ENCODE assay signal across 28 mouse cellular contexts in genomic region chr19:40733849-40734248, GRCm38 (mm10). TPM values are rescaled to one million over a fixed set of nuclear protein-coding genes. Genes with fewer than 3 reads are reported as not detected.
DNase-seq lines count a peak whose midpoint lies in the region; ATAC-seq and TF ChIP-seq lines count a peak whose summit lies in the region.
"Had no signal": no experiment of that assay in that cellular context is flagged by ENCODE, and none has a peak within 500 bp of the region (broad histone marks: within the 10 kb centered on the region; RNA-seq: fewer than 3 reads in every experiment).

No protein-coding gene starts in this region.

- ATAC-seq in forebrain, postnatal 0 days, result peak; percentile 42
- ATAC-seq in forebrain, embryonic 12.5 days (ENCODE audit: low FRiP score), result no peak
- ATAC-seq in cerebellum, adult (ENCODE audit: insufficient number of reproducible peaks, low FRiP score, low TSS enrichment), result no peak
- ATAC-seq: CD4-positive, CD25-positive, alpha-beta regulatory T cell, adult 4 months; forebrain, embryonic 15.5 days; intestine, embryonic 16.5 days; liver, embryonic 12.5 days had no signal

- H3ac ChIP-seq in myocyte (ENCODE audit: control insufficient read depth, insufficient read length), result no peak overlapping the region

- TF ChIP-seq POLR2A in myocyte (IDR thresholded peaks at IDR 0.05; ENCODE audit: insufficient read length, low read depth), result no peak

- H3K4me3 ChIP-seq in forebrain, postnatal 0 days (ENCODE audit: low read depth, low read length), result no peak overlapping the region
- no peak overlapping the region for H3K4me3 ChIP-seq in forebrain, embryonic 12.5 days (replicated peaks)
- H3K4me3 ChIP-seq in myocyte, result no peak overlapping the region
- H3K4me3 ChIP-seq: embryonic facial prominence, embryonic 12.5 days; forebrain, embryonic 15.5 days; heart, embryonic 10.5 days; hindbrain, embryonic 15.5 days; limb, embryonic 13.5 days; liver, embryonic 12.5 days had no signal

- no peaks in the 10 kb centered on the region for H3K36me3 ChIP-seq in forebrain, postnatal 0 days (ENCODE audit: insufficient read depth)
- 0 out of 2 replicates have a peak, but pooled peaks cover 2% of the 10 kb centered on the region for H3K36me3 ChIP-seq in forebrain, embryonic 12.5 days (replicated peaks)
- H3K36me3 ChIP-seq in myocyte (ENCODE audit: control insufficient read depth, insufficient read depth), result no peaks in the 10 kb centered on the region
- H3K36me3 ChIP-seq: embryonic facial prominence, embryonic 12.5 days; forebrain, embryonic 15.5 days; heart, embryonic 10.5 days; hindbrain, embryonic 15.5 days; limb, embryonic 13.5 days; liver, embryonic 12.5 days had no signal

- intact Hi-C loops in left cerebral cortex, postnatal 25 days (cut with DNase I), result no loop called here

- DNase-seq in forebrain, postnatal 0 days, result peak; percentile 34
- DNase-seq in left cerebral cortex, postnatal 25 days (ENCODE audit: low spot score in 2 of 2), result peak; percentile 30 to 73
- no peak for DNase-seq in left cerebral cortex, adult 8-10 months (ENCODE audit: low spot score in 2 of 2)
- peak; percentile 67 for DNase-seq in brain, adult 2 months (ENCODE audit: low read depth, low spot score)
- DNase-seq: adrenal gland, postnatal 25 days; cerebellum, adult 11-12 months; cerebellum, postnatal 14 days; kidney, adult 9 months; kidney, postnatal 14 days; lung, adult 2 months; lung, postnatal 14 days; right cerebral cortex, postnatal 4 days; thymus, adult 18-20 months; thymus, postnatal 4 days had no signal

- H3K4me1 ChIP-seq in forebrain, postnatal 0 days (ENCODE audit: insufficient read depth), result peaks cover 13% of the 10 kb centered on the region; the same call in 1 of the 2 replicates
- peaks cover 16% of the 10 kb centered on the region for H3K4me1 ChIP-seq in forebrain, embryonic 12.5 days
- H3K4me1 ChIP-seq: embryonic facial prominence, embryonic 12.5 days had no signal

- no peak overlapping the region for H3K4me2 ChIP-seq in forebrain, postnatal 0 days (ENCODE audit: low read depth)
- no peak overlapping the region for H3K4me2 ChIP-seq in forebrain, embryonic 12.5 days
- peak overlapping the region; percentile 12 for H3K4me2 ChIP-seq in myocyte (ENCODE audit: low read depth)
- H3K4me2 ChIP-seq: embryonic facial prominence, embryonic 12.5 days; forebrain, embryonic 15.5 days; hindbrain, embryonic 15.5 days; limb, embryonic 13.5 days; liver, embryonic 12.5 days had no signal

- TF ChIP-seq CTCF in forebrain, postnatal 0 days (IDR thresholded peaks at IDR 0.05; ENCODE audit: low read depth), result no peak

- no peaks in the 10 kb centered on the region for H3K9me3 ChIP-seq in forebrain, postnatal 0 days (ENCODE audit: low read length)
- H3K9me3 ChIP-seq in forebrain, embryonic 12.5 days, result no peaks in the 10 kb centered on the region
- H3K9me3 ChIP-seq: embryonic facial prominence, embryonic 12.5 days; forebrain, embryonic 15.5 days; heart, embryonic 10.5 days; hindbrain, embryonic 15.5 days; limb, embryonic 13.5 days; liver, embryonic 12.5 days had no signal

- 42% methylated on average over 4 of the region's 4 CpGs for WGBS in forebrain, postnatal 0 days
- 67% methylated on average over 4 of the region's 4 CpGs for WGBS in forebrain, embryonic 12.5 days

- H3K9ac ChIP-seq in forebrain, postnatal 0 days, result no peak overlapping the region
- no peak overlapping the region for H3K9ac ChIP-seq in forebrain, embryonic 12.5 days
- H3K9ac ChIP-seq: embryonic facial prominence, embryonic 12.5 days; forebrain, embryonic 15.5 days; hindbrain, embryonic 15.5 days; limb, embryonic 13.5 days; liver, embryonic 12.5 days had no signal

- H3K27me3 ChIP-seq in forebrain, postnatal 0 days (ENCODE audit: insufficient read depth, low read length), result no peaks in the 10 kb centered on the region
- no peaks in the 10 kb centered on the region for H3K27me3 ChIP-seq in forebrain, embryonic 12.5 days
- H3K27me3 ChIP-seq in myocyte (ENCODE audit: control insufficient read depth, insufficient read depth, insufficient read length), result peaks cover 14% of the 10 kb centered on the region
- H3K27me3 ChIP-seq: embryonic facial prominence, embryonic 12.5 days; forebrain, embryonic 15.5 days; hindbrain, embryonic 15.5 days; limb, embryonic 13.5 days; liver, embryonic 12.5 days had no signal

- no peaks in the 10 kb centered on the region for H3K79me2 ChIP-seq in myocyte (ENCODE audit: control insufficient read depth, insufficient read depth)

- 0 out of 2 replicates have a peak overlapping the region, but pooled peaks have one; percentile 0 for H3K27ac ChIP-seq in forebrain, postnatal 0 days (ENCODE audit: low read depth, low read length)
- H3K27ac ChIP-seq in forebrain, embryonic 12.5 days, result no peak overlapping the region
- H3K27ac ChIP-seq: embryonic facial prominence, embryonic 12.5 days; forebrain, embryonic 15.5 days; heart, embryonic 10.5 days; hindbrain, embryonic 15.5 days; limb, embryonic 13.5 days; liver, embryonic 12.5 days had no signal

TF ChIP-seq in myocyte, 11 proteins besides CTCF, POLR2A, EP300 and RAD21:
- TF ChIP-seq POLR2AphosphoS2 (IDR thresholded peaks at IDR 0.05; ENCODE audit: insufficient read length, low read depth) (no peak), TCF12 (IDR thresholded peaks at IDR 0.05; ENCODE audit: insufficient read depth, poor library complexity, severe bottlenecking) (no peak), USF1 (IDR thresholded peaks at IDR 0.05; ENCODE audit: low read depth) (no peak), TCF3 (IDR thresholded peaks at IDR 0.05; ENCODE audit: insufficient read length, low read depth) (no peak), E2F4 (IDR thresholded peaks at IDR 0.05; ENCODE audit: insufficient read depth) (no peak), MYOD1 (IDR thresholded peaks at IDR 0.05; ENCODE audit: control insufficient read depth in 1 of 3, insufficient read length in 2 of 3, low read depth in 2 of 3) (no peak), MAX (IDR thresholded peaks at IDR 0.05; ENCODE audit: low read depth) (no peak), CEBPB (IDR thresholded peaks at IDR 0.05; ENCODE audit: insufficient read depth, poor library complexity, severe bottlenecking) (no peak), MYOG (IDR thresholded peaks at IDR 0.05; ENCODE audit: control insufficient read depth in 1 of 3, insufficient read depth in 1 of 3, insufficient read length in 2 of 3, low read depth in 2 of 3) (no peak), SRF (IDR thresholded peaks at IDR 0.05; ENCODE audit: control insufficient read depth, insufficient read length, low read depth) (no peak), REST (IDR thresholded peaks at IDR 0.05; ENCODE audit: insufficient read depth, insufficient read length) (no peak)

RNA-seq across cellular contexts. Expression of gene Cc2d2b, which starts 14.7 kb away (rescaled TPM):
- total RNA-seq in forebrain, postnatal 0 days (2014; rRNA removed), result 0.24 and 1.7 TPM in 2 replicates
- 0.28 and 0.38 TPM in 2 replicates for polyA plus RNA-seq in forebrain, postnatal 0 days (2015; fragmentation: Nextera tagmentation; extraction: Ambion mirVana)
- 0.38 TPM in 1 of 2 replicates, not detected in the other for polyA plus RNA-seq in forebrain, embryonic 12.5 days (2016; fragmentation: Nextera tagmentation; extraction: Ambion mirVana)
- under 1 TPM; 0.30 to 0.99 TPM for total RNA-seq in left cerebral cortex, postnatal 25 days (2021)
- 1 to 10 TPM in 1 of 4 experiments, under 1 TPM in 3; 0.53 to 1.1 (median 0.74) TPM for total RNA-seq in left cerebral cortex, adult 8-10 months (2022)
- polyA plus RNA-seq in myocyte (2012; fragmentation: generic; extraction: Trizol), result not detected
- total RNA-seq: gastrocnemius, adult 18-20 months had no signal
- polyA plus RNA-seq: heart, embryonic 16.5 days; intestine, embryonic 16.5 days; stomach, embryonic 14.5 days had no signal

Comparison
In these comparisons a context has a peak if more than half of its experiments do, and no peak if none do; other contexts are left out.
1. DNase-seq: peak in forebrain, postnatal 0 days (single experiment), left cerebral cortex, postnatal 25 days (2 of 2) and brain, adult 2 months (single experiment); none in left cerebral cortex, adult 8-10 months (0 of 2).